Mouse (Mus musculus) heart, adult 8-10 months (tissue): ENCODE results near the gene Ubox5. TPM values are rescaled to one million over a fixed set of nuclear protein-coding genes. Genes with fewer than 3 reads are reported as not detected.
A peak's percentile ranks its signal among the peaks of the same experiment; 100 is the strongest.

Experiments used
- DNase-seq: peaks from one replicate; pipeline ENCODE4 v3.0.0; 2022; ENCODE audit warnings: low spot score
- total RNA-seq, 4 experiments: library from RNA; stranded (reverse); gene quantifications; 2 replicates each; pipeline ENCODE4 v1.2.4; 2022

Ubox5 gene
- total RNA-seq, 4 experiments from 2014 or later = 5.0 to 5.7 (median 5.2) TPM

DNA sequence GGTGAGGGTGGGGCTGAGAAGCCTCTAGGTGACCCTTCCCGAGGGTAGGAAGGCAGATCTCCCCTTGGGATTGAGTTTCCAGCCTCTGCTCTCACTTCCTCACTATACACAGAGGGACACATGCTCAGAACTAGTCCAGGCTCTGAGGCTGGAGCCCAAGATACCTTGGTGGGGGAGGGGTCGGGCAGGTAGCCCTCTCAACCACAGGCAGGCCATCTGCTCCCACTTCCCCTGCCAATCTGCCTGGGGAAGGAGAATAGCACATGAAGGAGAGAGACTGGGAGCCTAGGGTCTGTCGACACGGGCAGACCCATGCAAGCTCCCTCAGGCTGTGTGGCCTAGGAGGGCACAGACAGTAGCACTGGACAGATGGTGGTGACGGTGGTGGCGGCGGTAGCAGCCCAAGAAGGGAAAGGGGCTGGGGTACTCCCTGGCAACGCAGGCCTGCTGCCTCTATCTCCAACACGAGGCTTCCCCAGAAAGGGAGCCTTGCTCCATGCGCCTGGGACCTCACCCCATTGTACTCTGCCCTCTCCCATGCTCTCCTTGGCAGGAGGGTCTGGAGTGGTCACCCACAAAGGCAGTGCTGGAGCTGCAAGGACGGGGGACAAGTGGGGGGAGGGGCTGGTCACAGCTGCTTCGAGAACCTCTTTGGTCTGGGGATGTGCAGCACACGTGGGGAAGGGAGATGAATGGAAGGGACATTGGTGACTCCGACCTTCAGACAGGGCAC is 4.3 kb upstream of the Ubox5 start:
- DNase-seq = no peak

DNA sequence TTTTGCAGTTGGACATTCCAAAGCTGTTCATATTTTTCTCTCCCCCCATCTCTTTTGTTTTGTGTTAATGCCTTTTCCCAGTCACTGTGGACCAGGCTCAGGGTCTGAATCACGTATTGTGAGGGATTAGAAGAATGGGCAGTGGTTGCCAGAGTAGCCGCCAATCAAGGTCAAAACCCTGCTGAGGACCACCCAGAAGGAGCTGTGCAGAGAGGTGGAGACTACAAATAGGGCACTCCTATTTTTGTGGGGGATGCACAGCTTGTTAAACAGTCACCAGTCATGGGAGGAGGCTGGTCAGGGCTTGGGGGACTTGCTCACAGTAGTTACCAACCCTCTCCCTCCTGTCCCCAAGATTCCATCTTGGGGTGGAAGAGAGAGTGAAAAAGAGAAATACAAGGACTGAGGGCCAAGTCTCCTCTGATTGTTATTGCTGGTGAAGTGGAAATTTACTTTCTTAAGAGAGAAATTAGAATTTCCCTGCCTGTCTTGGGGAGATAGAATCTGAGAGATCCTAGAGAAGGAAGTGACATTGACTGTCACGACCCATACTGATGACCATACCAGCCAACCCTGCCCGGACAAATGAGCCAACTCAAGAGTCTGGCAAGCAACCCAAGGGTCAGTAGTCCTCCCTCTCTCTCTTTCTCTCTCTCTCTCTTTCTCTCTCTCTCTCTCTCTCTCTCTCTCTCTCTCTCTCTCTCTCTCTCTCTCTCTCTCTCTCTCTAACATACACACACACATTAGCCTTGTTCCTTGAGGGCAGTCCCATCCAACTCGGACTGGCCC is 3.2 kb upstream of the Ubox5 start:
- no peak for DNase-seq

DNA sequence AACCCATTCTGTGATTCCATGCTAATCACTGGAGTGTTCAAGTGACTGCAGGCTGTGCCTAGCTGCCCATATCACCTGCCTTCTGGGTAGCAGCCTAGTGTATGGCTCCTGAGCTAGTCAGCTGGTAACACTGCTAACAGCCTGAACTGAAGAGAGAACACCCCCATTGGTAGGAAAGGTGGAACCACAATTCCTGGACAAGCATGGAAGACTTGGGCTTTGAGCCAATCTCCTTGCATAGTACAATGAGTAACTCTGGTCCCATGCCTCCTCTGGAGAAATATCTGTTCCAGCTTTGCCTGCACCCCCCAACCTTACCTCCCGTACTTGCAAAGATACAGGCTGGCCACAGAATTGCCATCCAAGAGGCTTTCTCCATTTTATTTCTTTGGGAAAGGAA is 2.6 kb upstream of the Ubox5 start:
- DNase-seq = no peak

GRCm38 (mm10) chr2:130629080-130629838 is 579 bp downstream of the Ubox5 start:
- DNase-seq = no peak

- no peak for DNase-seq
These were observed 1.4 kb downstream of the Ubox5 start for GRCm38 (mm10) chr2:130628424-130628823.

- DNase-seq = no peak
These were observed 10.9 kb downstream of the Ubox5 start for GRCm38 (mm10) chr2:130618972-130619371.

- no peak for DNase-seq
These were observed 16.7 kb downstream of the Ubox5 start for GRCm38 (mm10) chr2:130613091-130613490.

- DNase-seq = no peak
These were observed 27.6 kb downstream of the Ubox5 start for GRCm38 (mm10) chr2:130602195-130602594.

- no peak for DNase-seq
These were observed 31.4 kb downstream of the Ubox5 start for GRCm38 (mm10) chr2:130598399-130598798.

DNA sequence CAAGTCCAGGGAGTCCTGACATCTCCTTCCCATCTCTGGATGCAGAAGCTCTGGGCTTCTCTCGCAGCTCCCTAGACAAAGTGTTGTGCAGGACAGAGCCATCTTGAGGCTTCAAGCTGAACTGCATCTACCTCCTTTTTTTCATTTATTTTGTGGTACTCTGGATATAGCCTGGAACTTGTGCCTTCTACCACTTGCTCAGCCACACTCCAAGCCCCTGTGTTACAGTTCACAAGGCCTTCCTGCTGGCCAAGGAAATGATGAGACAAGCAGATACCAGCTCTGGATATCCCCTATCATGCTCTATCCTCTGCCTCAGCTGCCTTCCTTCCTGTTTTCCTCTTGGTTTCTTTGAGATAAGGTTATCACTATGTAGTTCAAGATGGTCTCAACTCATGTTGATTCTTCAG is 32.2 kb downstream of the Ubox5 start:
- DNase-seq = no peak

DNA sequence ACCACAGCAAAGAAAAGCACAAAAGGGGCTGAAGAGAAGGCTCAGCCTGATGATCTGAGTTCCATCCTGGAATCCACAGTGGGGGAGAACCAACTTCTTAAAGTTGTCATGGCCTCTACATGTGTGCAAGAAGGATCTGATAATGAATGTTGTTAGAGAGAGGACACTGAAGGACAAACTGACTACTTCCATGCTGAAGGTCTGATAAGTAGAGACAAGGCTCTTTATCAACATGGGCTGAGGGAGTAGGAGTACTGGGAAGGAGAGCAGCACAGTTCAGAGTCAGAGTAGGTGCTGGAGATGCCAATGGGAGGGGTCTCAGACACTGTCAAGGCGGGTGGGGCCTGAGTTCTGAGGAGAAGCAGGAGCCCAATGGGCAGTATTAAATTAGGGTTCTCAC is 34.2 kb downstream of the Ubox5 start:
- no peak for DNase-seq

DNA sequence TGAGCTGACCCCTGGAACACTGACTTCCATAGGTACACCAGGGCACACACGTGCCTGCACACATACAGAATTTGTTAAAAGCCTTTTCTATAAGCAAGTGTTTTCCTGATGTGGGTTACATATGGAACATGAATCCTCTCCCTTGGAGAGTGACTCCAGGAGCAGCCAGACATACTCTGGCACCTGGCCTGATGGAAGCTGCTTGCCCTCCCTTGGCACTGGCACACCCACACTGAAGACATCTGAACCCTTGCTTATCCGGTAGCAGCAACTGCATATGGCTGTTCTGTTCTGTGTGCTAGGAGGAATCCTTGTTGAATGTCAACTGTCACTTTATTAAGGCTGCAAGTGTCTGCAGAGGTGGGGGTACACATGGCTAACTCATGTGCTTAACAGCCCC is 38.8 kb downstream of the Ubox5 start:
- no peak for DNase-seq

GRCm38 (mm10) chr2:130589761-130590160 is 40.1 kb downstream of the Ubox5 start:
- peak; percentile 21 for DNase-seq

GRCm38 (mm10) chr2:130589157-130589556 is 40.7 kb downstream of the Ubox5 start:
- no peak for DNase-seq

- no peak for DNase-seq
These were observed 41.5 kb downstream of the Ubox5 start for GRCm38 (mm10) chr2:130588373-130588772.

DNA sequence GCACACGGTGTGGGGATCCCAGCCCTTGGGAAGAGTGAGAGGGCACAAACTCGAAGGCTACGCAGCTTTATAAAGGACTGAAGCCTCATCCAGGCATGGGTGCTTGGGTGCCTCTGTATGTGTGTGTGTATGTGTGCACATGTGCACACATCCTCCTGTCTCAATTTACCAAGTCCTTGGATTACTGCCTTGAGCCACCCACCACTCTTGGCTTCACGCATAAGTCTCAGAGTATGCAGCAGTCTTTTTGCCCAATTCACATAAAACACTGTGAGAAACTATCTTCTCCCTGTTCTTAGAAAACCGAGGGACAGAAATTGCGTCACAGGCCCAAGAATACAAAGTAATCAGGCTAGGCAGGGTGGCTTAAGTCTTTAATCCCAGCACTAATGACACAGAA is 43.8 kb downstream of the Ubox5 start:
- DNase-seq = no peak

DNA sequence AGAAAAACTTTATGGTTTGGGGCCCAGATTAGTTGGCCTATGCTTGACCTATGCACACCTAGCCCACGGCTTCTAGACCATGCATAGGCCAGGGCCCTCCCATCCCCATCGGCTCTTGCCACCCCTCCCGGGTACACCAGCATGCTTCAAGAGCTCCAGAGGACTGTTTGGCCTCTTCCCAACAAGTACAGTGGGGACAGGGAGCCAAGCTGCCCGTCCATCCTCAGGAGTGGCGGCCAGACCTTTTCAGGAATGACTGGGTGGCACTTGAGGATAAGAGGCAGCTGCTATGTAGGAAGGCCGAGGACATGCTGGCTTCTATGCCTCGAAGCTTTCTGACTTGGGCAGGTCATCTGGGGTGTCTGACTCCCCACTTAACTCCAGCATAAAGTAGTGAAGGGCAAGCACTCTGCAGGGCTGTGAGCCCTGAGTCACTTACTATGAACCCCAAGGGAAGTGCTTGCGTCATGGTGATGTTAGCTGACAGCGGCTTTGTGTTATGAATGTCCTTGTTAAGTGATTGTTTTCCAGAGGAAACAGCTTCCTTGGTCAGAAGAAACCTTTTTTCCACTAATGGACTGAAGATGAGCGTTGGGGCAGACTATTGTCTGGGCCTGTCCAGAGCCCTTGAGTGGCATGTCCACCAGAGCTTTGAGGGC is 45.8 kb downstream of the Ubox5 start:
- DNase-seq = no peak

DNA sequence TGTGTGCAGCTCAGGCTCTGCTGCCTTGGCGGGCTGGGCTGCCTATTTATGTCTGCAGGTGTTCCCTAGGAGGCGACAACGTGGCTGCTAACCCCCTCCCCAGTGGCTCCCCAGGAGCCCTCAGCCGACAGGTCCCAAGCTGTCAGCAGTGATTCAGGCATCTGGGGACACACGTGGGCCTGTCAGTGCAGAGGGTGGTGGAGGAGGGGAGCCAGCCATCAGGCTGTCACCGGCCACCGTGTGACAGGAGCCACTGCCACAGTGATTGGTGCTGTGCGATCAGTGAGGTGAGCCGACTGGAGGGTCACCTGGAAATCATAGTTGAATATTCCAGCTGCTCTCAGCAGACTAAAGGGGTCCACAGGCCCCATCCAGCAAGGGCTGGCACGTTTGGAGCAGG is 47.3 kb downstream of the Ubox5 start, which contains the start of gene Avp:
Gene Avp (minus strand): TSS at position 3 of the 400 bp plus-strand sequence.
- DNase-seq = no peak

DNA sequence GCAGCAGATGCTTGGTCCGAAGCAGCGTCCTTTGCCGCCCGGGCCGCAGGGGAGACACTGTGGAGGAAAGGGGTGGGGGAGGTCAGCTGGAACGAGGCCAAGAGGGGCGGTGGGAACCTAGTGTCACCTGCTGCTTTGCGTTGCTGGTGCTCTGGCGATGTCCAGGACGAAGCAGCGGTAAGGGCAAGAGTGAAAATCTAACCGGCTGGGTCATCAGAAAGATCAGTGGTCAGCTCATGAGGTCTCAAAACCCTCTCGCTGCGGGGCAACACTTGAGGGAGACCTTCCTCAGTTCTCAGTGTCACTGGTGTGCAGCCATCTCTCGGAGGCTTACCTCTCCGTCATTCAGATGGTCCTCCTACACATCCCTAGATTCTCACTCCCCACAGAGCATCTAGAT is 48.6 kb downstream of the Ubox5 start:
- DNase-seq = no peak

- DNase-seq = no peak
These were observed 50.0 kb downstream of the Ubox5 start for GRCm38 (mm10) chr2:130579791-130580190.

DNA sequence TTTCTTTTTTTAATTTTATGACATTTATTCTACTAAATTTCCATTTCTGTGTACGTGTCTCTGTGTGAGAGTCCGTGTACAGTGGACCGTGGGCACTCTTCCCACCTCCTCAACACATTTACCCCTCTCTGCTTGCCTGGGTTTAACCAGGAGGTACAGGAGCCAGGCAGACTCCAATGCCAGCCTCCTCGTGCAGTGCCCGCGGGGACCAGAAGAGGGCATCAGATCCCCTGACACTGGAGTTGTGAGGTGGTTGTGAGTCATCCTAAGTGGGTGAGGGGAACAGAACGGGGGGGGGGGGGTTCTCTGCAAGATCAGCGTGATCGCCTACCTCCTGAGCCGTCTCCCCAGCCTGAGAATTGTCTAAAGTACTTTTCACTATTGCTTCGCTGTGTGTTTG is 51.7 kb downstream of the Ubox5 start:
- DNase-seq = no peak

GRCm38 (mm10) chr2:130577632-130578031 is 52.2 kb downstream of the Ubox5 start:
- peak; percentile 26 for DNase-seq
